Mouse (Mus musculus) limb, embryonic 12.5 days (tissue): ENCODE measurements around the gene Cpa1. TPM values are rescaled to one million over a fixed set of nuclear protein-coding genes. Genes with fewer than 3 reads are reported as not detected.

Experiments used
- ATAC-seq: fragments of 200-750 bp; cut with Nextera tagmentation; 2 replicates; pipeline ENCODE4 v1.8.0; 2017; ENCODE audit warnings: low read depth, moderate TSS enrichment; ENCODE audit not compliant: insufficient number of reproducible peaks, insufficient read depth, low FRiP score, low TSS enrichment
- H3K27ac ChIP-seq: fragments of 300-500 bp; sonication (generic); 2 replicates; pipeline ENCODE4 v1.5.1; 2016; ENCODE audit warnings: mild to moderate bottlenecking, moderate library complexity
- H3K27me3 ChIP-seq: fragments of 300-500 bp; sonication (generic); 2 replicates; pipeline ENCODE4 v1.6.1; 2016; ENCODE audit warnings: mild to moderate bottlenecking, moderate library complexity
- H3K36me3 ChIP-seq: fragments of 300-500 bp; sonication (generic); 2 replicates; pipeline ENCODE4 v1.6.1; 2016; ENCODE audit warnings: mild to moderate bottlenecking, moderate library complexity
- H3K4me1 ChIP-seq: fragments of 300-500 bp; sonication (generic); replicated peaks from 2 replicates; pipeline ENCODE4 v1.6.1; 2016
- H3K4me2 ChIP-seq: fragments of 300-500 bp; sonication (generic); 2 replicates; pipeline ENCODE4 v1.6.1; 2016; ENCODE audit warnings: mild to moderate bottlenecking, moderate library complexity
- H3K4me3 ChIP-seq: fragments of 300-500 bp; sonication (generic); replicated peaks from 2 replicates; pipeline ENCODE4 v1.5.1; 2016; ENCODE audit warnings: mild to moderate bottlenecking
- H3K9ac ChIP-seq: fragments of 300-500 bp; sonication (generic); replicated peaks from 2 replicates; pipeline ENCODE4 v1.6.1; 2016; ENCODE audit warnings: mild to moderate bottlenecking, moderate library complexity
- H3K9me3 ChIP-seq: fragments of 300-500 bp; sonication (generic); 2 replicates; pipeline ENCODE4 v1.6.1; 2016; ENCODE audit warnings: mild to moderate bottlenecking, moderate library complexity
- WGBS: fragments of 180-500 bp; shearing (Covaris S2); methylation state at CpG from one replicate; pipeline ENCODE4 v1.1.7; 2016; 5-methylcytosine and 5-hydroxymethylcytosine counted together
- polyA plus RNA-seq: library from polyadenylated mRNA; unstranded; fragments of >200 nt; fragmentation: Nextera tagmentation; extraction: Ambion mirVana; gene quantifications from 2 replicates; pipeline ENCODE4 v1.2.1, GENCODE M21; 2016

Gene Cpa1
- polyA plus RNA-seq, 1 experiment from 2014 or later = 0.40 TPM

GRCm38 (mm10) chr6:30673764-30674561 is 34.9 kb downstream of the Cpa1 start:
- 10% methylated on average over 14 of the region's 14 CpGs for WGBS
- Histone ChIP-seq H3K27me3 (no peaks in the 10 kb centered on the region), H3K4me2 (peak overlapping the region; percentile 44), H3K9ac (peak overlapping the region; percentile 44), H3K27ac (peak overlapping the region; percentile 100), H3K36me3 (no peaks in the 10 kb centered on the region), H3K4me1 (peaks cover 77% of the 10 kb centered on the region), H3K9me3 (no peaks in the 10 kb centered on the region), H3K4me3 (peak overlapping the region; percentile 14; the same call in 1 of the 2 replicates)
- ATAC-seq = no peak; the same call in 1 of the 2 replicates

- Histone ChIP-seq H3K9ac (peak overlapping the region; percentile 27; the same call in 1 of the 2 replicates), H3K27ac (peak overlapping the region; percentile 100), H3K36me3 (0 out of 2 replicates have a peak, but pooled peaks cover 4% of the 10 kb centered on the region), H3K4me3 (0 out of 2 replicates have a peak overlapping the region, but pooled peaks have one; percentile 9), H3K27me3 (no peaks in the 10 kb centered on the region), H3K4me1 (peaks cover 77% of the 10 kb centered on the region), H3K4me2 (peak overlapping the region; percentile 44), H3K9me3 (no peaks in the 10 kb centered on the region)
- 35% methylated on average over 9 of the region's 9 CpGs for WGBS
- ATAC-seq = peak; percentile 69; the same call in 1 of the 2 replicates
These were observed 35.8 kb downstream of the Cpa1 start for GRCm38 (mm10) chr6:30674714-30675280.

GRCm38 (mm10) chr6:30675281-30675771 is 36.3 kb downstream of the Cpa1 start:
- Histone ChIP-seq H3K36me3 (0 out of 2 replicates have a peak, but pooled peaks cover 4% of the 10 kb centered on the region), H3K4me1 (peaks cover 77% of the 10 kb centered on the region), H3K4me3 (peak overlapping the region; percentile 9; the same call in 1 of the 2 replicates), H3K27ac (peak overlapping the region; percentile 100), H3K9me3 (no peaks in the 10 kb centered on the region), H3K27me3 (no peaks in the 10 kb centered on the region), H3K9ac (peak overlapping the region; percentile 58), H3K4me2 (peak overlapping the region; percentile 44)
- 9% methylated on average over 11 of the region's 11 CpGs for WGBS
- ATAC-seq = peak; percentile 33

- 81% methylated on average over 6 of the region's 6 CpGs for WGBS
- Histone ChIP-seq H3K9ac (no peak overlapping the region), H3K4me1 (peaks cover 80% of the 10 kb centered on the region), H3K4me2 (no peak overlapping the region), H3K4me3 (no peak overlapping the region), H3K9me3 (no peaks in the 10 kb centered on the region), H3K27ac (no peak overlapping the region), H3K27me3 (no peaks in the 10 kb centered on the region), H3K36me3 (0 out of 2 replicates have a peak, but pooled peaks cover 4% of the 10 kb centered on the region)
- no peak for ATAC-seq
These were observed 37.5 kb downstream of the Cpa1 start for GRCm38 (mm10) chr6:30676506-30676905.

GRCm38 (mm10) chr6:30677591-30677990 is 38.6 kb downstream of the Cpa1 start:
- Histone ChIP-seq H3K4me1 (peaks cover 80% of the 10 kb centered on the region), H3K27me3 (no peaks in the 10 kb centered on the region), H3K36me3 (0 out of 2 replicates have a peak, but pooled peaks cover 4% of the 10 kb centered on the region), H3K27ac (peak overlapping the region; percentile 50), H3K4me3 (no peak overlapping the region), H3K9ac (no peak overlapping the region), H3K9me3 (no peaks in the 10 kb centered on the region), H3K4me2 (no peak overlapping the region)
- 79% methylated on average over 9 of the region's 9 CpGs for WGBS
- ATAC-seq = no peak

GRCm38 (mm10) chr6:30678482-30678881 is 39.5 kb downstream of the Cpa1 start:
- Histone ChIP-seq H3K36me3 (0 out of 2 replicates have a peak, but pooled peaks cover 4% of the 10 kb centered on the region), H3K4me1 (peaks cover 80% of the 10 kb centered on the region), H3K9ac (no peak overlapping the region), H3K4me2 (no peak overlapping the region), H3K27me3 (no peaks in the 10 kb centered on the region), H3K9me3 (no peaks in the 10 kb centered on the region), H3K4me3 (no peak overlapping the region), H3K27ac (peak overlapping the region; percentile 51)
- ATAC-seq = no peak
- WGBS = 84% methylated on average over 6 of the region's 6 CpGs

- ATAC-seq = no peak
- H3K4me1 ChIP-seq = peaks cover 69% of the 10 kb centered on the region
- H3K4me3 ChIP-seq = no peak overlapping the region
- 63% methylated on average over 5 of the region's 5 CpGs for WGBS
- 0 out of 2 replicates have a peak, but pooled peaks cover 4% of the 10 kb centered on the region for H3K36me3 ChIP-seq
- H3K4me2 ChIP-seq = no peak overlapping the region
- H3K27me3 ChIP-seq = no peaks in the 10 kb centered on the region
- H3K9me3 ChIP-seq = no peaks in the 10 kb centered on the region
- H3K9ac ChIP-seq = no peak overlapping the region
- H3K27ac ChIP-seq = peak overlapping the region; percentile 82
These were observed 40.5 kb downstream of the Cpa1 start for GRCm38 (mm10) chr6:30679567-30679966.

- H3K36me3 ChIP-seq = 0 out of 2 replicates have a peak, but pooled peaks cover 4% of the 10 kb centered on the region
- no peaks in the 10 kb centered on the region for H3K9me3 ChIP-seq
- peaks cover 60% of the 10 kb centered on the region for H3K4me1 ChIP-seq
- H3K9ac ChIP-seq = no peak overlapping the region
- 41% methylated on average over 7 of the region's 7 CpGs for WGBS
- ATAC-seq = no peak
- H3K4me2 ChIP-seq = no peak overlapping the region
- peak overlapping the region; percentile 82 for H3K27ac ChIP-seq
- no peak overlapping the region for H3K4me3 ChIP-seq
- no peaks in the 10 kb centered on the region for H3K27me3 ChIP-seq
These were observed 41.4 kb downstream of the Cpa1 start for GRCm38 (mm10) chr6:30680442-30680841.

- H3K9me3 ChIP-seq = no peaks in the 10 kb centered on the region
- H3K9ac ChIP-seq = no peak overlapping the region
- H3K27ac ChIP-seq = peak overlapping the region; percentile 95
- no peaks in the 10 kb centered on the region for H3K27me3 ChIP-seq
- peak overlapping the region; percentile 14; the same call in 1 of the 2 replicates for H3K4me2 ChIP-seq
- 37% methylated on average over 13 of the region's 13 CpGs for WGBS
- H3K4me3 ChIP-seq = no peak overlapping the region
- 0 out of 2 replicates have a peak, but pooled peaks cover 4% of the 10 kb centered on the region for H3K36me3 ChIP-seq
- H3K4me1 ChIP-seq = peaks cover 46% of the 10 kb centered on the region
- ATAC-seq = peak; percentile 88
These were observed 43.2 kb downstream of the Cpa1 start for GRCm38 (mm10) chr6:30681935-30682900.

GRCm38 (mm10) chr6:30684570-30684969 is 45.6 kb downstream of the Cpa1 start:
- no peak overlapping the region for H3K9ac ChIP-seq
- H3K4me2 ChIP-seq = no peak overlapping the region
- no peaks in the 10 kb centered on the region for H3K9me3 ChIP-seq
- 0 out of 2 replicates have a peak, but pooled peaks cover 2% of the 10 kb centered on the region for H3K36me3 ChIP-seq
- no peak overlapping the region for H3K4me3 ChIP-seq
- no peak for ATAC-seq
- no peak overlapping the region for H3K27ac ChIP-seq
- H3K4me1 ChIP-seq = peaks cover 32% of the 10 kb centered on the region
- H3K27me3 ChIP-seq = no peaks in the 10 kb centered on the region
- 76% methylated on average over 1 of the region's 1 CpGs for WGBS
